Mouse (Mus musculus) brain, embryonic 14.5 days (tissue): Measurements from ENCODE around the gene Fmod.

ENCODE experiments used
- CTCF ChIP-seq: fragments of 200-500 bp; IDR thresholded peaks from 2 replicates; pipeline ENCODE4 v1.5.1; 2012; ENCODE audit warnings: inconsistent platforms, mild to moderate bottlenecking, moderate library complexity, borderline replicate concordance; ENCODE audit not compliant: insufficient read depth, insufficient read length; ENCODE audit errors: extremely low read depth
- POLR2A ChIP-seq: fragments of 200-500 bp; IDR thresholded peaks from 2 replicates; pipeline ENCODE4 v1.6.1; 2012; ENCODE audit warnings: mild to moderate bottlenecking, inconsistent platforms, borderline replicate concordance; ENCODE audit not compliant: poor library complexity, insufficient read depth, insufficient read length, severe bottlenecking; ENCODE audit errors: extremely low read depth

GRCm38 (mm10) chr1:134082987-134083516 lies 46.0 kb downstream of the Fmod start:
- TF ChIP-seq POLR2A = no peak
- no peak for TF ChIP-seq CTCF
